Mouse (Mus musculus): ENCODE measurements around the gene Tpcn2.

Tpcn2 gene

GRCm38 (mm10) chr7:145283487-145284187 lies at the start of gene Tpcn2:
TSS of gene Tpcn2 (minus strand) at chr7:145284011.
- peak; percentile 96 for DNase-seq (ENCODE audit: low spot score)

- DNase-seq (ENCODE audit: low spot score), result peak; percentile 61
These were observed 48.7 kb upstream of the Tpcn2 start for GRCm38 (mm10) chr7:145332376-145333041.

GRCm38 (mm10) chr7:145330641-145331040 lies 46.8 kb upstream of the Tpcn2 start:
- DNase-seq (ENCODE audit: low spot score), result no peak

- no peak for DNase-seq (ENCODE audit: low spot score)
These were observed 46.2 kb upstream of the Tpcn2 start for GRCm38 (mm10) chr7:145329982-145330381.

- DNase-seq (ENCODE audit: low spot score), result no peak
These were observed 41.9 kb upstream of the Tpcn2 start for GRCm38 (mm10) chr7:145325697-145326096.

GRCm38 (mm10) chr7:145323607-145324006 lies 39.8 kb upstream of the Tpcn2 start:
- DNase-seq (ENCODE audit: low spot score), result no peak

- DNase-seq (ENCODE audit: low spot score), result no peak
These were observed 35.7 kb upstream of the Tpcn2 start for GRCm38 (mm10) chr7:145319481-145319880.

- no peak for DNase-seq (ENCODE audit: low spot score)
These were observed 33.7 kb upstream of the Tpcn2 start for GRCm38 (mm10) chr7:145317522-145317921.

GRCm38 (mm10) chr7:145314785-145315411 lies 31.1 kb upstream of the Tpcn2 start, which contains the start of gene Mrgprd:
TSS of gene Mrgprd (plus strand) at chr7:145314835.
- no peak for DNase-seq (ENCODE audit: low spot score)

GRCm38 (mm10) chr7:145312137-145312536 lies 28.3 kb upstream of the Tpcn2 start:
- no peak for DNase-seq (ENCODE audit: low spot score)

GRCm38 (mm10) chr7:145310526-145310925 lies 26.7 kb upstream of the Tpcn2 start:
- DNase-seq (ENCODE audit: low spot score), result no peak

- DNase-seq (ENCODE audit: low spot score), result no peak
These were observed 26.1 kb upstream of the Tpcn2 start for GRCm38 (mm10) chr7:145309877-145310276.

- DNase-seq (ENCODE audit: low spot score), result no peak
These were observed 25.1 kb upstream of the Tpcn2 start for GRCm38 (mm10) chr7:145308866-145309265.

- DNase-seq (ENCODE audit: low spot score), result no peak
These were observed 24.4 kb upstream of the Tpcn2 start for GRCm38 (mm10) chr7:145308061-145308675.

- no peak for DNase-seq (ENCODE audit: low spot score)
These were observed 23.8 kb upstream of the Tpcn2 start for GRCm38 (mm10) chr7:145307636-145308035.

- no peak for DNase-seq (ENCODE audit: low spot score)
These were observed 20.3 kb upstream of the Tpcn2 start for GRCm38 (mm10) chr7:145304153-145304552.

- DNase-seq (ENCODE audit: low spot score), result peak; percentile 76
These were observed 18.9 kb upstream of the Tpcn2 start for GRCm38 (mm10) chr7:145302488-145303285.

GRCm38 (mm10) chr7:145301341-145302005 lies 17.7 kb upstream of the Tpcn2 start:
- DNase-seq (ENCODE audit: low spot score), result peak; percentile 78

GRCm38 (mm10) chr7:145301008-145301340 lies 17.2 kb upstream of the Tpcn2 start:
- no peak for DNase-seq (ENCODE audit: low spot score)

GRCm38 (mm10) chr7:145300321-145301007 lies 16.7 kb upstream of the Tpcn2 start, which contains the start of gene Mrgprf:
TSS of gene Mrgprf (plus strand) at chr7:145300828.
- peak; percentile 70 for DNase-seq (ENCODE audit: low spot score)

Data from testis, postnatal 10 days (tissue).